Mouse (Mus musculus) heart, postnatal 0 days (tissue): ENCODE data around the gene 1700067K01Rik.

Source experiments
- CTCF ChIP-seq: IDR thresholded peaks from 2 replicates; pipeline ENCODE4 v1.5.1; 2016; ENCODE audit warnings: antibody characterized with exemption, control low read depth, low read depth
- EP300 ChIP-seq: IDR thresholded peaks from 2 replicates; pipeline ENCODE4 v1.6.1; 2016; ENCODE audit warnings: antibody characterized with exemption, low read depth

DNA sequence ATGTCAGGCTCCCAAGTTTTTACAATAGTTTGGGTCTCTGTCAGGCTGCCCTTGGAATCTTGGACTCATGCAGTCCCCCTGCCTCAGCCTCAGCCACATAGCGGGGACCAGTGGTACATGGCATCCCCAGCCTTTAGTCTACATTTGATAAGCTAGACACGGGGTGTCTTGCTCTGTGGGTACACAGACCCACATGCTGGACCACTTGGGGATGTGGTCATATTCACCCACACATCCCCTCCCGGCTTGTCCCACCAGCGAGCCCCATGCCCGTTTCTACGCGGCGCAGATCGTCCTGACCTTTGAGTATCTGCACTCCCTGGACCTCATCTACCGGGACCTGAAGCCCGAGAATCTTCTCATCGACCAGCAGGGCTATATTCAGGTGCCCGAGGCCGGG lies 11.1 kb upstream of the 1700067K01Rik start:
- TF ChIP-seq CTCF (no peak), EP300 (no peak)
